16 mouse cellular contexts compared by ENCODE assay signal in the genomic region with DNA sequence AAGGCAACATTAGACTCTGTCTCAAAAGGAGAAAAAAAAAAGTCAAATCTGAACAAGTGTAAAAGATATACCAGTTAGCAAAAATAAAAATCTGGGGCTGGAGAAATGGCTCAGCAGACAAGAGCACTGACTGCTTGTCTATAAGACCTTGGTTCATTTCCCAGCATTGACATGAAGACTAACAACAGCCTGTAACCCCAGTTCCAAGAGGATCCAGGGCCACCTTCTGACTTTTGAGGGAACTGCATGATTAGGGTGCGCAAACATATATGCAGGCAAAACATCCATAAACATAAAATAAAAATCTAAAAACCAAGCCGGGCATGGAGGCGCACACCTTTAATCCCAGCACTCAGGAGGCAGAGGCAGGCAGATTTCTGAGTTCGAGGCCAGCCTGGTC. TPM values are rescaled to one million over a fixed set of nuclear protein-coding genes. Genes with fewer than 3 reads are reported as not detected.
DNase-seq lines count a peak whose midpoint lies in the region; ATAC-seq and TF ChIP-seq lines count a peak whose summit lies in the region.
"Had no signal": no experiment of that assay in that cellular context is flagged by ENCODE, and none has a peak within 500 bp of the region (broad histone marks: within the 10 kb centered on the region; RNA-seq: fewer than 3 reads in every experiment).

No protein-coding gene starts in this region.

- TF ChIP-seq EP300 in heart, adult 2 months (IDR thresholded peaks at IDR 0.05; ENCODE audit: insufficient read depth, low read depth, low read length): no peak
- TF ChIP-seq EP300 in liver, embryonic 14.5 days (IDR thresholded peaks at IDR 0.05; ENCODE audit: low read depth): no peak

- H3K4me1 ChIP-seq in heart, adult 2 months (ENCODE audit: control insufficient read depth, insufficient read depth, low read length): peaks cover 3% of the 10 kb centered on the region
- H3K4me1 ChIP-seq in liver, embryonic 14.5 days (replicated peaks; ENCODE audit: control insufficient read depth in 2 of 2, insufficient read depth in 2 of 2, low read length in 1 of 2): peaks cover 8 to 10% of the 10 kb centered on the region in 2 experiments; a peak in 3 of 4 replicates
- peaks cover 9% of the 10 kb centered on the region for H3K4me1 ChIP-seq in liver, embryonic 11.5 days (replicated peaks; ENCODE audit: control insufficient read depth, insufficient read depth, low read length)

- DNase-seq in heart, adult 2 months: no peak
- no peak for DNase-seq in heart, adult 18-20 months
- no peak for DNase-seq in liver, embryonic 14.5 days (ENCODE audit: low read depth in 3 of 3, low spot score in 3 of 3)
- no peak for DNase-seq in liver, embryonic 11.5 days (ENCODE audit: low spot score)
- DNase-seq in A20 (ENCODE audit: low read depth, low spot score) (peak; percentile 50), Patski (ENCODE audit: low read depth, low spot score) (no peak)
- no peak for DNase-seq in right cerebral cortex, postnatal 4 days
- no peak for DNase-seq in left cerebral cortex, postnatal 14 days (ENCODE audit: low spot score in 2 of 2)
- DNase-seq: adrenal gland, postnatal 25 days; heart, postnatal 36 days had no signal

- no peaks in the 10 kb centered on the region for H3K36me3 ChIP-seq in heart, adult 2 months (ENCODE audit: control insufficient read depth, insufficient read depth, low read length)
- H3K36me3 ChIP-seq in liver, embryonic 14.5 days (replicated peaks; ENCODE audit: control insufficient read depth, insufficient read depth, low read depth): no peaks in the 10 kb centered on the region
- H3K36me3 ChIP-seq in liver, embryonic 11.5 days (ENCODE audit: control insufficient read depth, insufficient read depth, low read length): no peaks in the 10 kb centered on the region

- TF ChIP-seq POLR2A in heart, adult 2 months (IDR thresholded peaks at IDR 0.05; ENCODE audit: insufficient read depth, low read depth, low read length): no peak

- no peak for ATAC-seq in liver, embryonic 14.5 days (ENCODE audit: insufficient read depth)
- no peak for ATAC-seq in liver, embryonic 11.5 days (replicated peaks; ENCODE audit: low FRiP score)
- ATAC-seq in Patski: no peak

- POLR2A ChIA-PET in Patski (lab: Charles Lee): no interaction called here

- no peak overlapping the region for H3K27ac ChIP-seq in heart, adult 2 months
- no peak overlapping the region for H3K27ac ChIP-seq in liver, embryonic 14.5 days
- no peak overlapping the region for H3K27ac ChIP-seq in liver, embryonic 11.5 days (ENCODE audit: low read depth, low read length)
- H3K27ac ChIP-seq: limb, embryonic 13.5 days; midbrain, embryonic 12.5 days had no signal

- H3K79me2 ChIP-seq in heart, adult 2 months (replicated peaks; ENCODE audit: control insufficient read depth, insufficient read depth, low read length): no peaks in the 10 kb centered on the region

- H3K9me3 ChIP-seq in liver, embryonic 14.5 days (ENCODE audit: control insufficient read depth, low read length): no peaks in the 10 kb centered on the region
- H3K9me3 ChIP-seq in liver, embryonic 11.5 days (ENCODE audit: control insufficient read depth, low read length): no peaks in the 10 kb centered on the region
- H3K9me3 ChIP-seq: limb, embryonic 13.5 days; midbrain, embryonic 12.5 days had no signal

- H3K27me3 ChIP-seq in heart, adult 2 months (ENCODE audit: control insufficient read depth, insufficient read depth, low read length): no peaks in the 10 kb centered on the region
- no peaks in the 10 kb centered on the region; the same call in 1 of the 2 replicates for H3K27me3 ChIP-seq in liver, embryonic 14.5 days (ENCODE audit: control insufficient read depth, insufficient read depth, low read length)
- no peaks in the 10 kb centered on the region for H3K27me3 ChIP-seq in liver, embryonic 11.5 days (replicated peaks; ENCODE audit: control insufficient read depth, insufficient read depth, low read length)
- peaks cover 12% of the 10 kb centered on the region for H3K27me3 ChIP-seq in Patski
- H3K27me3 ChIP-seq: limb, embryonic 13.5 days; midbrain, embryonic 12.5 days had no signal

- TF ChIP-seq CTCF in heart, adult 2 months (IDR thresholded peaks at IDR 0.05): peak; percentile 38
- TF ChIP-seq CTCF in liver, embryonic 14.5 days (IDR thresholded peaks at IDR 0.05; ENCODE audit: low read depth): peak; percentile 37; the same call in 1 of the 2 replicates
- TF ChIP-seq CTCF in Patski (IDR thresholded peaks at IDR 0.05): peak; percentile 15

- CTCF ChIA-PET in Patski (lab: Charles Lee): interaction anchor here (1.2 kb wide), 1 partner anchor 15 kb away, joined by 3 read pairs; no protein-coding TSS in a partner anchor

- WGBS in heart, adult 2 months: 89% methylated on average over 4 of the region's 4 CpGs
- 74% methylated on average over 4 of the region's 4 CpGs for WGBS in liver, embryonic 14.5 days (ENCODE audit: insufficient replicate concordance)
- WGBS in liver, embryonic 11.5 days: 83% methylated on average over 4 of the region's 4 CpGs

- in situ Hi-C loops in Patski (cut with MboI; ENCODE audit: low pct_unique_long_range_greater_than_20kb): no loop called here

- H3K4me2 ChIP-seq in liver, embryonic 14.5 days (ENCODE audit: low read depth): no peak overlapping the region
- H3K4me2 ChIP-seq in liver, embryonic 11.5 days: no peak overlapping the region
- H3K4me2 ChIP-seq: limb, embryonic 13.5 days; midbrain, embryonic 12.5 days had no signal

- no peak overlapping the region for H3K4me3 ChIP-seq in heart, adult 2 months
- H3K4me3 ChIP-seq in liver, embryonic 14.5 days (ENCODE audit: insufficient read depth in 1 of 2, low read depth in 2 of 2, low read length in 2 of 2): no peak overlapping the region
- no peak overlapping the region for H3K4me3 ChIP-seq in liver, embryonic 11.5 days (ENCODE audit: low read depth, low read length)
- H3K4me3 ChIP-seq: limb, embryonic 13.5 days; midbrain, embryonic 12.5 days had no signal

- intact Hi-C loops in heart, adult 2 months (cut with DNase I): no loop called here
- intact Hi-C loops in left cerebral cortex, postnatal 14 days (cut with DNase I): no loop called here

- no peak overlapping the region for H3K9ac ChIP-seq in heart, adult 2 months (ENCODE audit: low read depth, low read length)
- H3K9ac ChIP-seq in liver, embryonic 14.5 days (replicated peaks): no peak overlapping the region
- no peak overlapping the region for H3K9ac ChIP-seq in liver, embryonic 11.5 days (ENCODE audit: low read depth, low read length)
- H3K9ac ChIP-seq: limb, embryonic 13.5 days; midbrain, embryonic 12.5 days had no signal

RNA-seq across cellular contexts. Expression of gene Dpep2nb, which starts 0.6 kb away (rescaled TPM):
- not detected for total RNA-seq in heart, adult 2 months (2021)
- not detected in 2 replicates for polyA plus RNA-seq in heart, adult 2 months (2012; rRNA removed)
- total RNA-seq in heart, adult 18-20 months (2021): not detected
- polyA plus RNA-seq in liver, embryonic 14.5 days (2012; rRNA removed): not detected in 2 replicates
- polyA plus RNA-seq in liver, embryonic 14.5 days (2014; fragmentation: Nextera tagmentation; extraction: Ambion mirVana): not detected in 2 replicates
- not detected in 2 replicates for polyA plus RNA-seq in liver, embryonic 11.5 days (2014; fragmentation: Nextera tagmentation; extraction: Ambion mirVana)
- polyA plus RNA-seq in Patski (2021): 0.14 TPM
- total RNA-seq in left cerebral cortex, postnatal 14 days (2021): not detected
- total RNA-seq: adrenal gland, postnatal 25 days; heart, postnatal 36 days; layer of hippocampus, postnatal 25 days had no signal
- polyA plus RNA-seq: embryonic facial prominence, embryonic 14.5 days; forebrain, embryonic 11.5 days; limb, embryonic 13.5 days had no signal

RNA-seq across cellular contexts. Expression of gene Ddx28, which starts 5.3 kb away (rescaled TPM):
- total RNA-seq in heart, adult 2 months (2021): 10 to 100 TPM in 1 of 2 experiments, 1 to 10 TPM in 1; 9.2 to 10.0 TPM
- 5.7 and 6.3 TPM in 2 replicates for polyA plus RNA-seq in heart, adult 2 months (2012; rRNA removed)
- total RNA-seq in heart, adult 18-20 months (2021): 10 to 100 TPM; 11.2 to 12.1 TPM
- 6.6 and 6.8 TPM in 2 replicates for polyA plus RNA-seq in liver, embryonic 14.5 days (2012; rRNA removed)
- 9.1 and 9.4 TPM in 2 replicates for polyA plus RNA-seq in liver, embryonic 14.5 days (2014; fragmentation: Nextera tagmentation; extraction: Ambion mirVana)
- 22.3 and 22.5 TPM in 2 replicates for polyA plus RNA-seq in liver, embryonic 11.5 days (2014; fragmentation: Nextera tagmentation; extraction: Ambion mirVana)
- polyA plus RNA-seq in Patski (2021): 12.7 TPM
- 10 to 100 TPM; 13.4 to 13.8 TPM for total RNA-seq in left cerebral cortex, postnatal 14 days (2021)

RNA-seq across cellular contexts. Expression of gene Dus2, which starts 15.3 kb away (rescaled TPM):
- total RNA-seq in heart, adult 2 months (2021): 1 to 10 TPM; 9.1 to 9.4 TPM
- 7.8 and 11.9 TPM in 2 replicates for polyA plus RNA-seq in heart, adult 2 months (2012; rRNA removed)
- total RNA-seq in heart, adult 18-20 months (2021): 10 to 100 TPM in 1 of 2 experiments, 1 to 10 TPM in 1; 8.3 to 10.1 TPM
- polyA plus RNA-seq in liver, embryonic 14.5 days (2012; rRNA removed): 6.8 and 8.7 TPM in 2 replicates
- polyA plus RNA-seq in liver, embryonic 14.5 days (2014; fragmentation: Nextera tagmentation; extraction: Ambion mirVana): 9.8 and 10.5 TPM in 2 replicates
- polyA plus RNA-seq in liver, embryonic 11.5 days (2014; fragmentation: Nextera tagmentation; extraction: Ambion mirVana): 24.0 and 25.0 TPM in 2 replicates
- 15.4 TPM for polyA plus RNA-seq in Patski (2021)
- total RNA-seq in left cerebral cortex, postnatal 14 days (2021): 10 to 100 TPM; 15.9 to 18.2 TPM

RNA-seq across cellular contexts. Expression of gene Dpep3, which starts 27.2 kb away (rescaled TPM):
- total RNA-seq in heart, adult 2 months (2021): not detected
- polyA plus RNA-seq in heart, adult 2 months (2012; rRNA removed): 0.23 and 0.26 TPM in 2 replicates
- total RNA-seq in heart, adult 18-20 months (2021): not detected
- polyA plus RNA-seq in liver, embryonic 14.5 days (2012; rRNA removed): not detected in 2 replicates
- not detected in 2 replicates for polyA plus RNA-seq in liver, embryonic 14.5 days (2014; fragmentation: Nextera tagmentation; extraction: Ambion mirVana)
- polyA plus RNA-seq in liver, embryonic 11.5 days (2014; fragmentation: Nextera tagmentation; extraction: Ambion mirVana): not detected in 2 replicates
- polyA plus RNA-seq in Patski (2021): not detected
- not detected for total RNA-seq in left cerebral cortex, postnatal 14 days (2021)
- total RNA-seq: adrenal gland, postnatal 25 days; heart, postnatal 36 days; layer of hippocampus, postnatal 25 days had no signal
- polyA plus RNA-seq: cortical plate, adult 2 months; embryonic facial prominence, embryonic 14.5 days; forebrain, embryonic 11.5 days; limb, embryonic 13.5 days; midbrain, embryonic 12.5 days had no signal

RNA-seq across cellular contexts. Expression of gene Slc12a4, which starts 40.5 kb away (rescaled TPM):
- 10 to 100 TPM; 35.0 to 38.1 TPM for total RNA-seq in heart, adult 2 months (2021)
- 54.6 and 73.4 TPM in 2 replicates for polyA plus RNA-seq in heart, adult 2 months (2012; rRNA removed)
- total RNA-seq in heart, adult 18-20 months (2021): 10 to 100 TPM; 27.2 to 38.1 TPM
- polyA plus RNA-seq in liver, embryonic 14.5 days (2012; rRNA removed): 8.3 and 11.1 TPM in 2 replicates
- 6.9 and 8.9 TPM in 2 replicates for polyA plus RNA-seq in liver, embryonic 14.5 days (2014; fragmentation: Nextera tagmentation; extraction: Ambion mirVana)
- polyA plus RNA-seq in liver, embryonic 11.5 days (2014; fragmentation: Nextera tagmentation; extraction: Ambion mirVana): 25.6 and 25.8 TPM in 2 replicates
- polyA plus RNA-seq in Patski (2021): 76.0 TPM
- total RNA-seq in left cerebral cortex, postnatal 14 days (2021): 10 to 100 TPM; 19.2 to 21.3 TPM
